Mouse (Mus musculus) thymus, postnatal 14 days (tissue): ENCODE data around the gene Prrt2.

Experiments
- DNase-seq: peaks from one replicate; pipeline ENCODE4 v3.0.0; 2021

Gene Prrt2

DNA sequence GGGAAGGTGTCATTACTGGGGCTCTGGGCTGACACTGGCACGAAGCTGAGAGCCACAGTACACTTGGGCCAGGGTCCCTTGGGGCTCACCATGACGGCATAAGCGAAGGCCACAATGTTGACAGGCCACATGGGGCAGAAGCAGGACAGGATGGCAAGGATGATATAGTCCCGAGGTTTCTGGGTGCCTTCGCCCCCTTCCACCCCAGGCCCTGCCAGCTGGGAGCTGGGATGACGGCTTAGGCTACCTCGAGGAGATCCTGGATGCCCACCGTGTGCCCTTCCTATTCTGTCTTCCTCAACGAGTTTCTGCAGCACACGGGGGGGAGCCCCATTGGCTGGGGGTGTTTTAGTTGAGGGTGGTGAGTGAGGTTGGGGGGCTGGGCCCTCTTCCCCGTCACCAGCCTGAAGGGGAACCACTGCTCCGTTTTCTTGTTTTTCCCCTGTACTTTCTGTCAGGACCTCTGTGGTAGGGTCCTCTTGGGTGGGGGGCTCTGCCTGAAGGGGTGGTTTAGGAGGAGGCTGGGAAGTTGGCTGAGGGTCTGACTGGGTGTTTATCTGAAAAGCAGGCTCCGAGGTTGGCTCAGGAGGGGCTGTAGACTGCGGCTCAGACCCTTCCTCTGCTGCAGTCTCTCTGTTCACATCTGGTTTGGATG lies 1.6 kb downstream of the Prrt2 start:
- DNase-seq: no peak

DNA sequence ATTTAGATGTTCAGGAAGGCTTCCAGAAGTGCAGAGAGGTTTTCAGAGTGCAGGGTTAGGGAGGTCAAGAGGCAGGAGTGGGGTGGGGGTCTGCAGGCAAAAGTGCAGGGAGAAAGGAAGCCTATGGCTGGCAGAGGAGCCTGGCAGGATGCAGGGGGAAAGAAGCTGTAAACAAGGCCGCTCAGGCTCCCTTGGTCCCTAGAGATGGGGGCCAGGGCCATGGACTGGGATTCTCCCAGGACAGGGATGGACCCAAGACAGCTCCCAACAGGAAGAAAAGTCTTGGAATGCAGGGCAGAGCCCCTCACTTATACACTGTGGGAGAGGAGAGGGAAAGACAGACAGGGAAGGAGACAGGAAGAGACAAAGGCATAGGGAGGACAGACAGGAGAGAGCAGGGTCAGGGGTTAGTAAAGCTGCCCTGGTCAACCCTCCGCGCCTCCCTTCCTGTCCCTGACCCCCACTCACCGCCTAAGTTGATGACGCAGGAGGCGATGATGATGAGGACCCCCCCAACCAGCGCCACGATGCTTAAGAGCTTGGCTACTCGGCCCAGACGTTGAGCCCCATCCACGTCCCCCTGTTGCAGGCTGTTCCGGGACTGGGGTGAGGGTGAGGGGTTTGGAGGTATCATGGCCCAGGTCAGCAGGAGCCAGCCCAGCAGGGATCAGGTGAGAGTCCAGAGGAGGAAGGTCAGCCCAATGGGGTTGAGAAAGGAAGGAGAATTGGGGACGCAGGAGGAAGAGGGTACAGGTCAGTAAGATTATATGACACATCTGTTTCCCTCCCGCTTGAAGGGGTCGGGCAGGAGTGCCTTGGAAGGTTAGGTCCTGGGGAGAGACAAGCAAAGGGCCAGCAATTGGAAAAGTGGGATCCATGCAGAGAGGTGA lies 2.4 kb downstream of the Prrt2 start:
- DNase-seq: peak; percentile 18

DNA sequence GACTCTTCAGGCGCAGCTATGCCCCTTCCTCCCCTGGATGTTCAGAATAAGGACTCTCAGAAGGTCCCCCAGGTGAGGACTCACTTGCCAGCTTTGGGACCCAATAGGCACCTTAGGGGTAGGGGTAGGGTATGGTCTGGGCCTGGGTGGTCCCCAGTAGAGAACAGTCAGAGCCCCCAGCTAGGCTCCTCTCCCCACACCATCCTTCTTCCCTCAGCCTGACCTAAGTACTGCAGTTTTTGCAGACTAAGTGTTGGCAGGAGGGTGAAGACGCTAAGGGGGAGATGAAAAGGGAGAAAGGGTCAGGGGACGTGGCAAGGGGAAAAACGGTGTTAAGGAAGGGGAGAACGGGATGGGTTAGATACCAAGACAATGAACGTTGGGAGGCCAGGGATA lies 3.1 kb downstream of the Prrt2 start:
- DNase-seq: peak; percentile 30

DNA sequence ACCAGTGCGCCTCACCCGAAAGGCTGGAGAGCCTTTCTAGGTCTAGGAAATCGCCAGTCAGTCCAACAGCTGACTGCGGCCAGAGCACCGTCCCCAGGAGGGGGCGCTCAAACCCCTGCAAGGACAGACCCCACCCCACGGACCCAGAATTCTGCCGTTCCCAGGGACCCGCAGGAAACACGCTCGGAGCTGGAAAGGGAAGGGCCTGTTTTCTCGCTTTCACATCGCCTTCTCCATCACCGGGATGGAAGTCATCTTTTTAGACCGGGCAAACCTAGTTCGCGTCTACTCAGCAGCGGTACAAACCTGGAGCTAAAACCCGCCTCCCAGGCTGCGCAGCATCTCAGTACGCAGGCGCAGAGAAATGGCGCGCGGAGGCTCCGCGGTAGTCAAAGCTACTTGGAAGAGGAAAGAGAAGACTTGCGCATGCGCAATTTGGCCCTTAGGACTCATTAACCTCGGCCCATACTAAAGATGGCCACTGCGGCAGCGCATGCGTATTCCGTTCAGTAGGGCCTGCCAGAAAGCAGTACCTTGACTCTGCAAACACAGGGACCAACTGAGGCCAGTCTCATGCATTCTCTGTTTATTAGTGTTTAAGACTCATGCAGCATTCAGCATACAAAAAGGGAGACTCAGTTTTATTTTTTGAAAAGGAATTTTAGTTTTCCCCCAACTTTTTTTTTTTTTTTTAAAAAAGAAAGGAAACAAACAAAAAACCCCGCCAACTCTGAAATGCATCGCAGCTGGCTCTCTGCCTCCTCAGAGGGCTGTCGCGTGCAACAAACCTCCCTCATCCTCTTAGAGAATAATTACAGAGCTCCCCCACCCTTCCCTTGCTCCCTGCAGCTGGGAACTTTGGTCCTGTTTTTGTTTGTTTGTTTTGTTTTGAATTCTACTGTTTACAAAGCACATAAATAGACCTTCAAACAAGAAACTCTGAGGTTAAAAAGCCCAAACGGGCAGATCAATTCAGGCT lies 3.8 kb downstream of the Prrt2 start, which contains the start of gene Pagr1a:
Gene Pagr1a, minus strand, starts transcription at position 382 of the 979 bp plus-strand sequence.
- peak; percentile 98 for DNase-seq

DNA sequence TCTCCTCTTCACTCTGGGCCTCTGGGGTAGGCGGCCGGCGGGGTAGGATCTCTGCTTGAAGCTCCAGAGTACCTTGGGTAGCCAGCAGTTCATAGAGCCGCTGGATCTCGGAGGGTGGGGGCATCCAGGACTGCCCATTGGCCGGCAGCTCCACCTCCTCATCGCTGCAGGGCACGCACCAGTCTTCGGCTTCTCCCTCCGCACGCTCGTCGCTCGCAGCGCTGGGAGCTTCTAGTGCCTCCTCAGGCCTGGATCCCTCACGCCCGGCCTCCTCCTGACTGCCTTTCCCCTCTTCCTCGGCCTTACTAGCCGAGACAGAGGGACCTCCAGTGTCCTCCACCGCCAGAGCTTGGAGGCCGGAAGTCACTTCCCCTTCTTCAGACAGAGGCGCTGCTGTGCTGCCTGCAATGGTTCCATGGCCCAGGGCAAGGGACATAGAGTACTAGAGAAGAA lies 4.5 kb downstream of the Prrt2 start:
- DNase-seq: no peak

DNA sequence TGATC lies 4.7 kb downstream of the Prrt2 start, which contains the start of gene Pagr1b:
Gene Pagr1b, minus strand, starts transcription at position 4 of the 5 bp plus-strand sequence.
- no peak for DNase-seq

DNA sequence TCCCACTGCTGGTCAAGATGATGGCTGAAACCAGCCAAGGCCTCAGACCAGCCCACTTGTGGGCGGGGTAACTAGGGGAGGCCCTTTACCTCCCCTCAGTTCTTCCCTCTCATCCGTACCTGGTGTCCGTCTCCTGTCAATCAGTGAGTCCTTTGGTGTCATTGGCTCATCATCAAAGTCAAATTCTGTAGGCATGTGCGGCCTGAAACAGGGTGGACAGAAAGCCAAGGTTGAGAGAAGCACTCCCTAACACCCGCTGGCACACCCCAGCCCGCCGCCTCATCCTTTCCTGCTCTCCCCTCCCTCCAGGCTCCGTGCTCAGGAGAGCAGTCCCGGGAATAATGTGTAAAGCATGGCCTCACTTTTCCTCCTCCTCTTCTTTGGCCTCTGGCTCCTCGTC lies 4.9 kb downstream of the Prrt2 start:
- no peak for DNase-seq

DNA sequence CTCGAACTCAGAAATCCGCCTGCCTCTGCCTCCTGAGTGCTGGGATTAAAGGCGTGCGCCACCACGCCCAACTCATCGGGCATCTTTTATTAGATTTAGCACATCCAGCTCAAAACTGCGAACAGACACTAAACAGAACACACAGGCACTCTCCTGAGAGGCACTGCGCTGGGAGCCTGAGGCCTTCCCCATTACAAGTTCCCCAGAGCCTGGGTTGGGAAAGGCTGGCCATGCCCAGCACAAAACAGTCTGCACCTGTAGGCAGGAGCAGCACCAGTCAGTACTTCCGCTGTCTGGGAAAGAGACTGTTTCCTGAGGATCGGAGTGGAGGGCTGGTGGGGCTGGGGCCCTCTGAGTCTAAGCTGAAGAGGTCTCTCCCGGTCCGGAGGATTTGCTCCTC lies 6.0 kb downstream of the Prrt2 start:
- DNase-seq: no peak

DNA sequence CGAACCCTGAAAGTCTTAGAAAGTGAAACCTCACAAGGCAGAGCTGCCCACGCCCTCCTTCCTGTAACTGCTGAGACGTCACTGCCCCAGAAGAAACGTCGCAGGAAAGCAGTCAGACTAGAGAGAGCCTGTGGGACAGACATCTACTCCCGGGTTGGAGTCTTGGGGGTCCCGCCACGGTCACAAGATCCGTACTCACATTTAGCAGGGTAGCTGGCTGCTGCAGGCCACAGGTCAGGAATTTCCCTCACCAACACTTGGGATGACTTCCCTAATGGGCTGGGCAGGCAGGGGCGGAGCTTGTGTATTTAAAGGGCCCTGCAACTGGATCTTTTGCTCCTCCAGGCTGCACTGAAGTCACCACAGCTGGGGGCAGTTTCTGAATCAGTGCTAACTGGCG lies 6.7 kb downstream of the Prrt2 start, which contains the start of gene Mvp:
Gene Mvp, minus strand, starts transcription at position 302 of the 400 bp plus-strand sequence.
- DNase-seq: peak; percentile 66

DNA sequence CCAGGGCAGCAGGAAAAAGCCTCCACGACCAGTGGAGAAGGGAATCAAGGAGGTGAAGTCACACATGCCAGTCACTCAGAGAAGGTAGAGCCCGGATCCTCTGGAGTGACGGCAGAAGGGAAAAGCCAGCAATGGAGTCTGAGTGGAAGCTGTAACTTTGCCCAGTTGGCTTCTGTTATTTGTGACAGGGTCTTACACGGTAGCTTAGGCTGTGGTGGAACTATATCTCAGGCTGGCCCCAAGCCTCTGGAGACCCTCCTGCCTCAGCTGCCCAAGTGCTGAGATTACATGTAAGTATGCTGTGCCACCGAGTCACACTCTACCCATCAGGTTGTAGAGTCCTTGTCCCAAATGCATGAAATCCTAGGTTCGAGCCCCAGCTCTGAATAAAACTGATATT lies 7.6 kb downstream of the Prrt2 start:
- DNase-seq: no peak

DNA sequence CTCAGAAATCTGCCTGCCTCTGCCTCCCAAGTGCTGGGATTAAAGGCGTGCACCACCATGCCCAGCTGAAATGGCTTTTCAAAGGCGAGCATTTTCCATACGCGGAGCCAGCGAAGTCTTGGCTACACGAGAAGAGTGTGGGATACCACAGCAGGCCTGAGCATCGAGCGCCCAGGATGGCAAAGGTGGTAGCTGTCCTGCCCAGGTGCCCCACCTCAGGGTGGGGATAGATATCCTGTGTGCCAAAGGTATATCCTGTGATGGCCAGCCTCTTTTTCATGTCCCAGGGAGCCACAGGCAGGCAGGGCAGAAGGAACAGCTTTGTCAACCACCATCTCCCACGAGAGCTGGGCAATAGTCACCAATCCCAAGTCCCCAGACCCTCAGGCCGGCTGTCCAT lies 8.2 kb downstream of the Prrt2 start:
- no peak for DNase-seq

DNA sequence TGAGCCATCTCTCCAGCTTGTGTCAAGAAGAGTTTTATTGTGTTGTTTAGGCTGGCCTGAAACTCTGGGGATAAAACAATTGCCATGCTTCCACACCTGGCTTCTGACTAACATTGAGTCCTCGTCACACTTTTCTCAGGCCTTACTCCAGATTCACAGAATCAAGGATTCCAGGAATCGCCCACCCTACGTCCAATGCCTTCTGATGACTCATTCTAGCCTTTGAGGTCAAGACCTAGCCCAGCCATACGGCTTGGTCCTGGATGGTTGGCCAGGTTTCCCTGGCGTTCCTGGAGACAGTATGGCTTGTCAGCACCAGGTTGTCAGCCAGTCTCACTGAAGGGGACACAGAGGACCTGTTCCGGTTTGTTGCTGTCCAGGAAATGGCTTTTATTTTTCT lies 8.6 kb downstream of the Prrt2 start:
- DNase-seq: no peak

DNA sequence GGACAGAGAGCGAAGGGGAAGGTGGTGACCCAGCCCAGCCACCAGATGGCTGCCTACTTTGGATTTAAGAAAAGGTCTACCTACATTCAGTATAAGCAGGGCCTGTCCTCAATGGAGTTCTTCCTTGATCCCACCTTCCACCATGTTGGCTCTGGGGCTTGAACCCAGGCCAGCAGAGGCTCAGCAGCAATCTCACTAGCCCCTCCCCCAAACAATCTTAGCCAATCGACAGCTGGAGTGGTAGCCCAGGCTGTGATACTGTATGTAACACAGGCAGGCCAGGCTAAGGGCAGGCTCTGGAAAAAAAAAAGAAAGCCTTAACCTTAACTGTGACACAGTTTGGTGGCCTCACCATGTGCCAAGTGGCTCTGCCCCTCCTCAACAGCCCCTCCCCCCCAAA lies 9.3 kb downstream of the Prrt2 start:
- DNase-seq: no peak

DNA sequence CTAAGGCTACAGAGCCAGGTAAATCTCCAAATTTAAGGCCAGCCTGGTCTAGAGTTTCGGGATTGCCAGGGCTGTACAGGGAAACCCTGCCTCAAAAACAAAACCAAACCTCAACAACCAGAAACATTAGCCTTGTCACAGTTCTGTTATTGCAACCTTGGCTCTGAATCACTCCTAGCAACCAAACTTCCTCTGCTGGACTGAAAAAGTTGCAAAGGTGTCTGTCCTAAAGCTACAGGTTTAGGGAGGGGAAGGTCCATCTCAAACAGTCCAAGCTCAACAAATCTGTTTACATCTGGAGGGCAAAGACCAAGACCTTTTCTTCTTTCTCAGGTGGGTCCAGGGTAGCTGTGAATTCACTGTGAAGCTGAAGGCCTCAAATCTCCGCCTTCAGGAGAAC lies 10.0 kb downstream of the Prrt2 start:
- no peak for DNase-seq

DNA sequence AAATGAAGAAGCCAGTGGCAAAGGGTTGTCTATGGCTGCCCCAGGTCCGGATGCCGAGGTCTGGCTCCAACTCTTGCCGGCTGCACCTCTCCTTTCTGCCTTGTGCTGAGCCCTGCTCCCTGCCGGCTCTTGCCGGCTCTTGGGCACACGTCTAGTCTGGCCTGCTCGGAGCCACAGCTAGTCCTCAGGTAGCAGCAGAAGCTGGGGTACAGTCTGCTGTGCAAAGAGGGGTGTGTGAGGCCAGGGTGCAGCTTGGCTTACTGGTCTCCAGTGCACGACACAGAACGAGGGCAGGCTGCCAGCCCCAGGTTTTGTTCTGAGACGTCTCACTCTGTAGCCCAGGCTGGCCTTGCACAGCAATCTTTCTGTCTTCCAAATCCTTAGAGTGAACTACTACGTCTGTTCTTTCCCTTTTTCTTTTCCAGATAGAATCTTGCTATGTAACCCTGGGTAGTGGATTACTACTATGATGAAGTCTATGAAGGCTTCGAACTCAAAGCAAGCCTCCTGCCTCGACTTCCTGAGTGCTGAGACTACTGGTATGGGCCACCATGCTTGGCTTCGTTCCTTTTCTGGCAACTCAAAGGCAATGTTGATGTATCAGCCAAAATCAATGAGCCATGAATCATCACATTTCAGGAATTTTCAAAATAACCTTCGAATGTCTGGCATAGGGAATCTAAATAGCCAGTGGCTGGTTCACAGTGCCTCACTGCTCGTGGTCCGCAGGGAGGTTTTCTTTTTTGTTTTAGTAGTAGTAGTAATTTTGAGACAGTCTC lies 11.5 kb downstream of the Prrt2 start:
- no peak for DNase-seq

DNA sequence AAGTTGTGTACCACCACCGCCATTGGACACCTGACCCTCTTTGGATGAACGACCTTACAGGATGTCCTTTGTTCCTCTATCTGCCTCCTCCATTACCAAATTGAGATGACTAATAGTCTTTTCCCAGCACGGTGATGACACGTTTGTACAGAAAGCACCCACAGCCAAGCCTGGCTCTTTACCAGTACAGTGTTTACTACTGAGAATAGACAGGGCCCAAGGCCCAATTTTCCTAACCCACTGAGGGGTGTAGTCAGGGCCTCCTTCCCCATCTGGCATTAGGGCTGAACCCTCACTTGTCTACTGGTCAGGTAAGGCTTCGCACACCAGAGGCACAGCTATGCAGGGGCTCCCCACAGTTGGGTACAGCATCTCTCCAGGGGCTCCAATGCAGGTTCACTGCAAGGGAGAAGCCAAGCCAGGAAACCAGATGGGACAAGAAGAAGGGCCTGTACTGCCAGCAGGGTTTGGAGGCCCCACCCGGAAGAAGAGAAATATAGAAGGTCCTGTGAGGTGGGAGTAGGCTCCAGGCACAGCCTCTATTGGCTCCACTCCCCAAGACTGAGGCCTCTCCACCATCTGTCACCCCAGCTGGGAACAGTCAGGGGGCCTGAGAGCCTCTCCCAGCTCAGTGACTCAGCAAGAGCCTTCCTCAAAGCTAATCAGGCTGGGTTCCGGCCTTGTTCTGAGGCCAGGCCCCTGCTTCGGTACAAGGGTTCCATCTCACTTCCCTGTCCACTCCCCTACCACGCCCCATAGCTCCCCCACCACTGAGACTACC lies 12.6 kb downstream of the Prrt2 start:
- DNase-seq: no peak

DNA sequence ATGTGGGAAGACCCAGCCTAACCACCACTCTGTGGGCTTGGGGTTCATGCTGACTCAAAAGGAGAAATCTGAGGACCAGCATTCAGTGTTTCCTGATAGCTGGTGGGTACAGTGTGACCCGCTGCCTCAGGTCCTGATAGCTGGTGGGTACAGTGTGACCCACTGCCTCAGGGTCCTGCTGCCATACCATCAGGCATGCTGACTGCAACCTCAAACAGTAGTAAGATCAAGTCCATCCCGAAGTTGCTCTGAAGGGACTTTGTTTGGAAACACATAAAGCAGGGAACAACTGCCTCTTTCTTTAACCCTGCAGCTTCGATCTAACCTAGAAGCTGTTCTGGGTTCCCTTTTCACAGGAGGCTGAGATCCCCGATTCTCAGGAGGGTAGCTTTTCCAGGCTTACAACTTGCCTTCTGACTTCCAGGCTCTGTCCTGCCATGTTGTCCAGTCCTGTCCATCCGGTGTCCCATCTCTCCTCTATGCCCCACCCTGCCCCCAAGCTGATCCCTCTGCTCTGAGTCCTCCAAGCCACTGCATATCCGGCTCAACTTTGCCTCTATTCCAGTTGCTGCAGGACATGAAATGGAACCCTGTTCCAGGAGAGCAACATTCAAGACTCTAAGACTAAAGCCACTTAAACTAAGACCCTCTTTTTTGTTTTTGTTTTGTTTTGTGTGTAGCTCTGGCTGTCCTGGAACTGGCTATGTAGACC lies 13.5 kb downstream of the Prrt2 start:
- DNase-seq: no peak

DNA sequence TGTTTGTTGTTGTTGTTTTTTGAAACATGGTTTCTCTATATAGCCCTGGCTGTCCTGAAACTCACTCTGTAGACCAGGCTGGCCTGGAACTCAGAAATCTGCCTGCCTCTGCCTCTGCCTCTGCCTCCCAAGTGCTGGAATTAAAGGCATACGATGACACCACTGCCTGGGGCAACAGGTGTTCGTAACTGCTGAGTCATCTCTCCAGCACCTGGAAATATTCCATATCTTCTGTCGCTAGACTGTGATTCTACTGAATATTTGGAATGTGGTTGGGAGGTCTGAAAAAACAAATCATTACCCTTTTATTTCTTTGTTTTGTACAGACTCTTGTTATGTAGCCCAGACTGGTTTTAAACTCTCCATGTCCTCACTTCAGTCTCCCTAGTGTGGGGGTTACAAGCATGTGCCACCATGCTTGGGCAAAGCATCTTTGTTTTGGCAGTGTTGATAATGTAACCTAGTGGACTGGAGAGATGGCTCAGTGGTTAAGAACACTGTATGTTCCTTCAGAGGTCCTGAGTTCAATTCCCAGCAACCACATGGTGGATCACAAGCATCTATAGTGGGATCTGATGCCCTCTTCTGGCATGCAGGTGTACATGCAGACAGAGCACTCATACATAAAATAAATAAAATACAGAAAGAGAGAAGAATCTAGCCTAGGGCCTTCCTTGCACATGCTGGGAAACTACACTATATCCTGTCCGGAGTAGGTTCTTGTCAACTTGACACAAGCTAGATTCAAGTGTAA lies 16.7 kb downstream of the Prrt2 start:
- DNase-seq: no peak

DNA sequence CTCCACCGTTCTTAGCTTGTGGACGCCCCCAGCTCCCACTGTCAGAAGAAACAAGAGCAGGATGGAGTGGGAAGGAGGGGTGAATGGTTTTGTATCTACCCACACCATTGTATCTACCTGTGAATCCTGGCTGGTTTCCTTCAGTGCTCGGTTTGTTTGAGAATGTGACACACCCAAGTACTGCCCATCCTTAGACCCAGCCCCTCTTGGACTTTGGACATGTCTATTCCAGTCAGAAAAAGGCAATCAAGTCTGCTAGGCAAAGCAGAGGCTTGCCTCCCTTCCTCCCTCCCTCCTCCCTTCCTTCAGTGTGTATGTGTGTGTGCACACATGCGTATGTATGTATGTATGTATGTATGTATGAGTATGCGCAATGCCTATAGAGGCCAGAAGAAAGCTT lies 17.4 kb downstream of the Prrt2 start:
- no peak for DNase-seq

DNA sequence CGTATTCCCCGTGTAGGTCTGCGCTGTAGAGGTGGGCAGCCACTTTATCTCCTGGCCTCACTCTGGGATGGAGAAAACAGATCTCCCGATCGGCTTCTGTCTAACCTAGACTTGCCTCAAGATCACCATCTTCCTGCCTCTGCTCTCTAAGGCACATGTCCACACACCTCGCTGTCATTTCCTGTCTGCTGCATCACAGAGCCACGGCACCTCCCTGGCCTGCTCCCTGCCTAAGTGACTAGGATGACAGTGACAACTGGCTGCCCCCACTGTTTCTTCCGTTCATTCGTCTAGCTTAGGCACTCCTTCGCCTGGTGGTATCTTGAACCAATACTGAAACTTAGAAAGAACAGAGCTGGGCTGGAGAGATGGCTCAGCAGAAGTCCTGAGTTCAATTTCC lies 21.4 kb downstream of the Prrt2 start:
- peak; percentile 44 for DNase-seq

DNA sequence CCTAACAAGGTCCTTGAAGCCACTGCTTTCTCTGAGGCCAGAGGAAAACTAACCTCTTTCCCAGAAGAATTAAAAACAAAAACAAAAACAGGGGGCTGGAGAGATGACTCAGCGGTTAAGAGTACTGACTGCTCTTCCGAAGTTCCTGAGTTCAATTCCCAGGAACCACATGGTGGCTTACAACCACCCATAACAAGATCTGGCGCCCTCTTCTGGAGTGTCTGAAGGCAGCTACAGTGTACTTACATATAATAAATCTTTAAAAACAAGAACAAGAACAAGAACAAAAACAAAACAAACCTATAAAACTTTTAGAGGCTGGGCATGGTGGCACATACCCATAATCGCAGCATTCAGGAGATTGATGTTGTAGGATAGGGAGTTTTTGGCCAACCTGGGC lies 24.6 kb downstream of the Prrt2 start:
- peak; percentile 37 for DNase-seq
